Mouse (Mus musculus): ENCODE results near the gene Rasl11b.

GRCm38 (mm10) chr5:74195614-74196306, 674 bp downstream of the Rasl11b start:
- TF ChIP-seq CTCF (IDR thresholded peaks at IDR 0.05; ENCODE audit: extremely low read depth, insufficient read depth, low read length) (no peak), POLR2A (IDR thresholded peaks at IDR 0.05; ENCODE audit: extremely low read depth, insufficient read depth, low read length) (no peak)

Measured in cortical plate, adult 2 months (tissue).